In the genomic region with DNA sequence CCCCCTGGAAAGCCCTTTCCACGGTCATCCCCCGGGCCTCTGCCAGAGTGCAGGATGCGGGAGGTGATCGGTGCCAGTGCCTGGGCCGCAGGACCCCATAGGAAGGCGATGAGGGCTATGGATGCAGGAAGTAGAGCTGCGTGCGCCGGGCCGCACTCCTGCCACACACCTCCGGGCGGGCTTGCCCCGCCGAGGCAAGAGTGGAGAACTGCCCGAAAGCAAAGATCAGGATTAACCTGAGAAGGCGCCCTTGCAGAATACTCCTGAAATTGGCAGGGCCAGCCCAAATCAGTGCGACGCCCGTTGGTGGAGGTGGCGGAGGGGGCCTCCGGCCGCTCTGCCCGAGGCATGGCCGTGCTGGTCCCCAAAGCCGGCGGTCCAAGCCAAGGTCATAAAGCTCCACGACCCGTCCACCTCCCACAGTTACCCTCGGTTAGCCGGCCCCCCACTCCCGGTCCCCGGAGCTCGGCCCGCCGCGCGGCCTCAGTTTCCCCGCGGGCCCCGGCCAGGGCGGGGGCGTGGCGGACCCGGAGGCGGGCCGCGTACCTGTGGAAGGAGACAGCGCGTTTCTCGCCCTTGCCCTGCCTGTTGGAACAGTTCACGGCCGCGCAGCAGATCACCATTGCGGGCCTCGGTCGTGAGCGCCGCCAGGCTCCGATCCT, we compare ENCODE assay signal across 8 mouse cellular contexts. TPM values are rescaled to one million over a fixed set of nuclear protein-coding genes. Genes with fewer than 3 reads are reported as not detected.
DNase-seq lines count a peak whose midpoint lies in the region; ATAC-seq and TF ChIP-seq lines count a peak whose summit lies in the region.

No protein-coding gene starts in this region.

- peak; percentile 55 for ATAC-seq in common myeloid progenitor, adult 5-6 weeks (replicated peaks; ENCODE audit: low read depth, poor library complexity, severe bottlenecking)
- ATAC-seq in heart, embryonic 13.5 days (ENCODE audit: extremely low read depth, insufficient number of reproducible peaks, low FRiP score, low TSS enrichment), result no peak
- peak; percentile 19 for ATAC-seq in megakaryocyte, adult 5-6 weeks (ENCODE audit: poor library complexity, severe bottlenecking)
- ATAC-seq in stomach, postnatal 0 days (ENCODE audit: low FRiP score, low TSS enrichment), result peak; percentile 16

- peaks cover 35% of the 10 kb centered on the region for H3K4me1 ChIP-seq in heart, embryonic 13.5 days
- 0 out of 2 replicates have a peak, but pooled peaks cover 2% of the 10 kb centered on the region for H3K4me1 ChIP-seq in stomach, postnatal 0 days (replicated peaks; ENCODE audit: control insufficient read depth, insufficient read depth)

- H3K27me3 ChIP-seq in heart, embryonic 13.5 days (replicated peaks), result no peaks in the 10 kb centered on the region
- no peaks in the 10 kb centered on the region for H3K27me3 ChIP-seq in stomach, postnatal 0 days (ENCODE audit: control insufficient read depth, insufficient read depth, low read length)

- peaks cover 17% of the 10 kb centered on the region for H3K36me3 ChIP-seq in heart, embryonic 13.5 days
- peaks cover 6% of the 10 kb centered on the region; the same call in 1 of the 2 replicates for H3K36me3 ChIP-seq in stomach, postnatal 0 days (ENCODE audit: control insufficient read depth, insufficient read depth, low read length)

- no peak for TF ChIP-seq EP300 in stomach, postnatal 0 days (optimal IDR thresholded peaks at IDR 0.05)

- H3K4me3 ChIP-seq in heart, embryonic 13.5 days, result peak overlapping the region; percentile 91
- peak overlapping the region; percentile 94 for H3K4me3 ChIP-seq in stomach, postnatal 0 days (ENCODE audit: low read depth, low read length)

- no peak for TF ChIP-seq CTCF in stomach, postnatal 0 days (IDR thresholded peaks at IDR 0.05; ENCODE audit: low read depth)

- under 1% methylated on average over 59 of the region's 59 CpGs for WGBS in heart, embryonic 13.5 days
- WGBS in stomach, postnatal 0 days, result under 1% methylated on average over 58 of the region's 59 CpGs

- no peaks in the 10 kb centered on the region for H3K9me3 ChIP-seq in heart, embryonic 13.5 days
- no peaks in the 10 kb centered on the region for H3K9me3 ChIP-seq in stomach, postnatal 0 days (ENCODE audit: control insufficient read depth, low read length)

- peak overlapping the region; percentile 90 for H3K27ac ChIP-seq in heart, embryonic 13.5 days (replicated peaks)
- peak overlapping the region; percentile 92 for H3K27ac ChIP-seq in stomach, postnatal 0 days (replicated peaks)

- peak overlapping the region; percentile 81 for H3K4me2 ChIP-seq in heart, embryonic 13.5 days
- peak overlapping the region; percentile 92 for H3K4me2 ChIP-seq in stomach, postnatal 0 days (replicated peaks; ENCODE audit: low read depth)

- H3K9ac ChIP-seq in heart, embryonic 13.5 days, result peak overlapping the region; percentile 97
- H3K9ac ChIP-seq in stomach, postnatal 0 days (ENCODE audit: low read length), result peak overlapping the region; percentile 90

- peak; percentile 14 for DNase-seq in gastrocnemius, adult 18-20 months (ENCODE audit: low spot score)
- no peak for DNase-seq in gastrocnemius, postnatal 10 days
- DNase-seq in CD4-positive helper T cell, adult 2 months (ENCODE audit: low read depth, low spot score), result peak; percentile 38
- DNase-seq in layer of hippocampus, adult 9-11 months, result peak; percentile 33
- peak; percentile 54 for DNase-seq in stomach, postnatal 0 days (ENCODE audit: low spot score)

RNA-seq across cellular contexts. Expression of gene Thap4, which starts 0.6 kb away (rescaled TPM):
- 10 to 100 TPM; 77.0 to 87.1 TPM for total RNA-seq in gastrocnemius, adult 18-20 months (2021)
- 10 to 100 TPM; 32.3 to 38.8 TPM for total RNA-seq in gastrocnemius, postnatal 10 days (2021)
- 26.2 and 27.7 TPM in 2 replicates for total RNA-seq in common myeloid progenitor, adult 5-6 weeks (2017)
- polyA plus RNA-seq in heart, embryonic 13.5 days (2015; fragmentation: Nextera tagmentation; extraction: Ambion mirVana), result 50.8 and 54.4 TPM in 2 replicates
- 19.5 and 25.3 TPM in 2 replicates for total RNA-seq in megakaryocyte, adult 5-6 weeks (2015)
- 11.5 and 14.0 TPM in 2 replicates for total RNA-seq in megakaryocyte, adult 5-6 weeks (2017)
- polyA plus RNA-seq in stomach, postnatal 0 days (2015; fragmentation: Nextera tagmentation; extraction: Ambion mirVana), result 47.8 and 52.3 TPM in 2 replicates

RNA-seq across cellular contexts. Expression of gene Atg4b, which starts 2.7 kb away (rescaled TPM):
- total RNA-seq in gastrocnemius, adult 18-20 months (2021), result 10 to 100 TPM; 26.4 to 26.5 TPM
- 10 to 100 TPM; 32.3 to 41.2 TPM for total RNA-seq in gastrocnemius, postnatal 10 days (2021)
- 25.8 and 33.9 TPM in 2 replicates for total RNA-seq in common myeloid progenitor, adult 5-6 weeks (2017)
- 51.0 and 58.6 TPM in 2 replicates for polyA plus RNA-seq in heart, embryonic 13.5 days (2015; fragmentation: Nextera tagmentation; extraction: Ambion mirVana)
- total RNA-seq in megakaryocyte, adult 5-6 weeks (2015), result 16.6 and 19.9 TPM in 2 replicates
- 34.5 and 36.5 TPM in 2 replicates for total RNA-seq in megakaryocyte, adult 5-6 weeks (2017)
- 61.7 and 63.0 TPM in 2 replicates for polyA plus RNA-seq in stomach, postnatal 0 days (2015; fragmentation: Nextera tagmentation; extraction: Ambion mirVana)

RNA-seq across cellular contexts. Expression of gene Dtymk, which starts 47.7 kb away (rescaled TPM):
- total RNA-seq in gastrocnemius, adult 18-20 months (2021), result 10 to 100 TPM; 15.1 to 16.1 TPM
- total RNA-seq in gastrocnemius, postnatal 10 days (2021), result 10 to 100 TPM; 33.4 to 40.5 TPM
- total RNA-seq in common myeloid progenitor, adult 5-6 weeks (2017), result 249 and 271 TPM in 2 replicates
- polyA plus RNA-seq in heart, embryonic 13.5 days (2015; fragmentation: Nextera tagmentation; extraction: Ambion mirVana), result 154 and 178 TPM in 2 replicates
- 89.6 and 94.6 TPM in 2 replicates for total RNA-seq in megakaryocyte, adult 5-6 weeks (2015)
- total RNA-seq in megakaryocyte, adult 5-6 weeks (2017), result 78.7 and 94.6 TPM in 2 replicates
- 108 and 110 TPM in 2 replicates for polyA plus RNA-seq in stomach, postnatal 0 days (2015; fragmentation: Nextera tagmentation; extraction: Ambion mirVana)

RNA-seq across cellular contexts. Expression of gene Ing5, which starts 49.7 kb away (rescaled TPM):
- total RNA-seq in gastrocnemius, adult 18-20 months (2021), result 1 to 10 TPM; 4.5 to 5.1 TPM
- total RNA-seq in gastrocnemius, postnatal 10 days (2021), result 1 to 10 TPM; 4.8 to 5.7 TPM
- 38.1 and 42.1 TPM in 2 replicates for total RNA-seq in common myeloid progenitor, adult 5-6 weeks (2017)
- polyA plus RNA-seq in heart, embryonic 13.5 days (2015; fragmentation: Nextera tagmentation; extraction: Ambion mirVana), result 12.2 and 12.5 TPM in 2 replicates
- 8.3 and 11.1 TPM in 2 replicates for total RNA-seq in megakaryocyte, adult 5-6 weeks (2015)
- 22.1 and 26.3 TPM in 2 replicates for total RNA-seq in megakaryocyte, adult 5-6 weeks (2017)
- polyA plus RNA-seq in stomach, postnatal 0 days (2015; fragmentation: Nextera tagmentation; extraction: Ambion mirVana), result 9.3 and 10.4 TPM in 2 replicates
